Mouse (Mus musculus) ES-Bruce4 (cell line): ENCODE results near the gene Otog. TPM values are rescaled to one million over a fixed set of nuclear protein-coding genes. Genes with fewer than 3 reads are reported as not detected.
A peak's percentile ranks its signal among the peaks of the same experiment; 100 is the strongest.

Experiments
- H3K27ac ChIP-seq: 2 replicates; pipeline ENCODE4 v1.5.1; 2012; ENCODE audit warnings: low read length, inconsistent platforms; ENCODE audit not compliant: insufficient read depth
- H3K27me3 ChIP-seq: 2 replicates; pipeline ENCODE4 v1.6.1; 2012; ENCODE audit warnings: mild to moderate bottlenecking, low read length, inconsistent platforms; ENCODE audit not compliant: control insufficient read depth, poor library complexity, insufficient read depth, severe bottlenecking
- H3K36me3 ChIP-seq: 2 replicates; pipeline ENCODE4 v1.6.1; 2012; ENCODE audit warnings: inconsistent platforms, mild to moderate bottlenecking, low read length, moderate library complexity; ENCODE audit not compliant: control insufficient read depth, poor library complexity, insufficient read depth, severe bottlenecking
- H3K4me1 ChIP-seq: one replicate; pipeline ENCODE4 v1.8.1; 2011; ENCODE audit warnings: low read length; ENCODE audit not compliant: control insufficient read depth, insufficient read depth
- H3K4me3 ChIP-seq: 2 replicates; pipeline ENCODE4 v1.5.1; 2011; ENCODE audit warnings: low read depth, mild to moderate bottlenecking, low read length
- H3K9ac ChIP-seq: 2 replicates; pipeline ENCODE4 v1.6.1; 2012; ENCODE audit warnings: low read depth, mild to moderate bottlenecking, inconsistent platforms; ENCODE audit not compliant: poor library complexity, severe bottlenecking
- H3K9me3 ChIP-seq: replicated peaks from 2 replicates; pipeline ENCODE4 v1.6.1; 2012; ENCODE audit warnings: mild to moderate bottlenecking, low read length, inconsistent platforms; ENCODE audit not compliant: control insufficient read depth, poor library complexity, insufficient read depth, severe bottlenecking
- CTCF ChIP-seq: IDR thresholded peaks from one replicate; pipeline ENCODE4 v1.8.1; 2011; ENCODE audit warnings: low read depth, low read length
- EP300 ChIP-seq: IDR thresholded peaks from 2 replicates; pipeline ENCODE4 v1.6.1; 2011; ENCODE audit warnings: low read depth, low read length; ENCODE audit not compliant: insufficient read depth
- POLR2A ChIP-seq: IDR thresholded peaks from one replicate; pipeline ENCODE4 v1.8.1; 2011; ENCODE audit warnings: low read length; ENCODE audit not compliant: insufficient read depth
- polyA plus RNA-seq: library from polyadenylated mRNA; stranded (reverse); fragments of >200 nt; gene quantifications from 2 replicates; pipeline ENCODE4 v1.2.4, GENCODE M21; 2011; ENCODE audit warnings: low read depth; ENCODE audit not compliant: missing spikeins, insufficient read depth, insufficient read length

Gene Otog
- polyA plus RNA-seq, 1 experiment: 0.30 TPM

- Histone ChIP-seq H3K9ac (no peak overlapping the region), H3K4me3 (no peak overlapping the region), H3K9me3 (no peaks in the 10 kb centered on the region), H3K36me3 (no peaks in the 10 kb centered on the region), H3K4me1 (peaks cover under 1% of the 10 kb centered on the region), H3K27me3 (no peaks in the 10 kb centered on the region), H3K27ac (no peak overlapping the region)
- TF ChIP-seq EP300 (no peak), POLR2A (no peak), CTCF (no peak)
Observed at GRCm38 (mm10) chr7:46208131-46208530, 32.7 kb upstream of the Otog start.

- H3K4me1 ChIP-seq: no peaks in the 10 kb centered on the region
Observed at GRCm38 (mm10) chr7:46210276-46210675, 30.5 kb upstream of the Otog start.

GRCm38 (mm10) chr7:46216481-46216880 is 24.3 kb upstream of the Otog start:
- Histone ChIP-seq H3K4me1 (peaks cover 3% of the 10 kb centered on the region), H3K27ac (no peak overlapping the region), H3K4me3 (no peak overlapping the region), H3K27me3 (no peaks in the 10 kb centered on the region), H3K9me3 (no peaks in the 10 kb centered on the region), H3K9ac (no peak overlapping the region), H3K36me3 (no peaks in the 10 kb centered on the region)
- no peak for TF ChIP-seq CTCF
- TF ChIP-seq EP300: no peak
- TF ChIP-seq POLR2A: no peak

More at GRCm38 (mm10) chr7:46210276-46210675, 30.5 kb upstream of the Otog start:
- Histone ChIP-seq H3K27me3 (no peaks in the 10 kb centered on the region), H3K27ac (no peak overlapping the region), H3K9ac (no peak overlapping the region), H3K36me3 (no peaks in the 10 kb centered on the region), H3K9me3 (no peaks in the 10 kb centered on the region), H3K4me3 (no peak overlapping the region)
- no peak for TF ChIP-seq CTCF
- no peak for TF ChIP-seq POLR2A

GRCm38 (mm10) chr7:46218415-46218814 is 22.4 kb upstream of the Otog start:
- no peaks in the 10 kb centered on the region for H3K9me3 ChIP-seq
- TF ChIP-seq CTCF: no peak
- no peak for TF ChIP-seq POLR2A
- TF ChIP-seq EP300: peak; percentile 54; the same call in 1 of the 2 replicates
- H3K36me3 ChIP-seq: no peaks in the 10 kb centered on the region
- H3K4me1 ChIP-seq: peaks cover 3% of the 10 kb centered on the region
- H3K4me3 ChIP-seq: peak overlapping the region; percentile 10; the same call in 1 of the 2 replicates
- no peak overlapping the region for H3K27ac ChIP-seq
- no peaks in the 10 kb centered on the region for H3K27me3 ChIP-seq
- no peak overlapping the region for H3K9ac ChIP-seq

- H3K4me3 ChIP-seq: no peak overlapping the region
- no peak overlapping the region for H3K27ac ChIP-seq
- no peaks in the 10 kb centered on the region for H3K36me3 ChIP-seq
- no peak overlapping the region for H3K9ac ChIP-seq
- TF ChIP-seq POLR2A: no peak
- no peak for TF ChIP-seq EP300
- no peak for TF ChIP-seq CTCF
- H3K9me3 ChIP-seq: no peaks in the 10 kb centered on the region
- no peaks in the 10 kb centered on the region for H3K27me3 ChIP-seq
- H3K4me1 ChIP-seq: peaks cover 3% of the 10 kb centered on the region
Observed at GRCm38 (mm10) chr7:46220591-46221129, 20.1 kb upstream of the Otog start.

GRCm38 (mm10) chr7:46226253-46226652 is 14.5 kb upstream of the Otog start:
- Histone ChIP-seq H3K36me3 (no peaks in the 10 kb centered on the region), H3K4me1 (no peaks in the 10 kb centered on the region), H3K4me3 (no peak overlapping the region), H3K9me3 (no peaks in the 10 kb centered on the region), H3K27me3 (no peaks in the 10 kb centered on the region), H3K27ac (no peak overlapping the region), H3K9ac (no peak overlapping the region)
- TF ChIP-seq CTCF (peak; percentile 95), EP300 (no peak), POLR2A (no peak)
